Mouse (Mus musculus) bone marrow, adult 2 months (tissue): ENCODE results near the gene Nampt. TPM values are rescaled to one million over a fixed set of nuclear protein-coding genes. Genes with fewer than 3 reads are reported as not detected.
"Not testable (repeated sequence)": the region's sequence is repeated elsewhere in the genome, so short reads cannot be mapped to it uniquely, and the experiment has no call there.

ENCODE experiments used
- H3K27ac ChIP-seq: fragments of 200-500 bp; 2 replicates; pipeline ENCODE4 v1.5.1; 2012; ENCODE audit warnings: low read depth, mild to moderate bottlenecking, control low read depth, inconsistent platforms, low read length; ENCODE audit not compliant: control insufficient read depth, poor library complexity, insufficient read depth
- H3K4me1 ChIP-seq: fragments of 200-500 bp; 2 replicates; pipeline ENCODE4 v1.6.1; 2011; ENCODE audit warnings: low read length; ENCODE audit not compliant: control insufficient read depth, insufficient read depth
- H3K4me3 ChIP-seq: fragments of 200-500 bp; replicated peaks from 2 replicates; pipeline ENCODE3; 2011; ENCODE audit warnings: mild to moderate bottlenecking, low read depth, low read length, control low read depth; ENCODE audit not compliant: control insufficient read depth
- CTCF ChIP-seq: fragments of 200-500 bp; IDR thresholded peaks from 2 replicates; pipeline ENCODE4 v1.5.1; 2011; ENCODE audit warnings: low read length, control low read depth; ENCODE audit not compliant: control insufficient read depth, insufficient read depth
- POLR2A ChIP-seq: fragments of 200-500 bp; IDR thresholded peaks from 2 replicates; pipeline ENCODE4 v1.6.1; 2011; ENCODE audit warnings: low read depth, mild to moderate bottlenecking, control low read depth, low read length, borderline replicate concordance; ENCODE audit not compliant: control insufficient read depth
- WGBS: fragments of 180-500 bp; shearing (Covaris S2); methylation state at CpG from one replicate; pipeline ENCODE4 v1.1.7; 2018; 5-methylcytosine and 5-hydroxymethylcytosine counted together
- polyA plus RNA-seq: library from polyadenylated mRNA; stranded (reverse); fragments of >200 nt; gene quantifications from 2 replicates; pipeline ENCODE4 v1.2.4, GENCODE M21; 2011; ENCODE audit warnings: low replicate concordance; ENCODE audit not compliant: missing spikeins, insufficient read depth, insufficient read length

Gene Nampt
- polyA plus RNA-seq, 1 experiment = 22.4 TPM

DNA sequence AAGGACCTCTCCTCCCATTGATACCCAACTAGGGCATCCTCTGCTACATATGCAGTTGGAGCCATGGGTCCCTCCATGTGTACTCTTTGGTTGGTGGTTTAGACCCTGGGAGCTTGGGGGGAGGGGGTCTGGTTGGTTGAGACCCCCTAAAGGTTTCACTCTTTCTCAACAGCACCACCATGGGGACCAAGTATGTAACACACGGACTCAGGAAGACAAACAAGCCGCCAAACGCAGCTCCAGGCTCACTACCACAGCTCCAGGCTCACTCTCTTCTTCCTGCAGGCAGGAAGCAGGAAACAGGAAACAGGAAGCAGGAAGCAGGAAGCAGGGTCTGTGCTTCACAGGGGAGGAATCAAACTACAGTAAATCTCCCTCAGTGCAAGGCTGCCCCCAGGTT, 60.0 kb downstream of the Nampt start:
- TF ChIP-seq POLR2A (no peak), CTCF (no peak)
- H3K4me1 ChIP-seq = no peaks in the 10 kb centered on the region
- H3K27ac ChIP-seq = no peak overlapping the region
- no peak overlapping the region for H3K4me3 ChIP-seq
- WGBS = 81% methylated on average over 3 of the region's 3 CpGs

DNA sequence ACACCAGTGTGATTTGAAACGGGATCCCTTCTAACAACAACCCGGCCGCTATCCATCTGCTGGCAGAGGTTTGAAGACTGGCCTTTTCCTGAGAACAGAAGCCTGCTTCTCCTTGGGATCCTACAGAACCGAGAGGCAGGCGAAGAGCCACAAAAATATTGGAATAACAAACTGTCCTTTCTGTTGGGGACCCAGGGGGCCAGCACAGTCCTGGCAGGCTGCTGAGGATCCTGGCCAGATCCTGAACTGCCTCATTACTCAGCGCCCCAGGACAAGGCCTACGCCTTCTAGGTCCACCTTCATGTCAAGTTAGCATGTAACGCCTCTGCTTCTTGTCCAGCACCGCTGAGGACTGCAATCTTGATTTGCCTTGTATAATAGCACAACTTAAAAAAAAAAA, 65.0 kb downstream of the Nampt start:
- 82% methylated on average over 9 of the region's 9 CpGs for WGBS
- TF ChIP-seq POLR2A = no peak
- no peak for TF ChIP-seq CTCF
- H3K27ac ChIP-seq = no peak overlapping the region
- no peaks in the 10 kb centered on the region for H3K4me1 ChIP-seq
- H3K4me3 ChIP-seq = no peak overlapping the region

DNA sequence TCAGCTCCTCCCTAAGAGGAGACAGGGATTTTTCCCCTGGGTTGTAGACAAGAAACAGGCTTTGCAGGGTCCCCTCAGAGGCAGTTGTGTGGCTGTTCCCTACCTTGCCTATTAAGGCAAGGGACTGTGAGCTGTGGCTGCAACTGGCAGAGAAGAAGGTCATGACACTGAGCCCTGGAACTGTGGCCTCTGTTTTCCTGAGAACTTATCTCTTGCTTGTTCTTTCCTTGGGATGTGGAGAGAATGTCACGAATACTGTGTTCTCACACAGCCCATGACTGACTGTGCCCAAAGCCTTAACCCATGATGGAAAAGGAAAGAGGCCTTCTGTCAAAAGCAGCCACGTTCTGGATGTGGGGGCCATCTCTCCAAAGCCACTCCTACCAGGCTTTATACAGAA, 65.7 kb downstream of the Nampt start:
- no peak for TF ChIP-seq CTCF
- no peak overlapping the region for H3K27ac ChIP-seq
- H3K4me3 ChIP-seq = no peak overlapping the region
- 66% methylated on average over 2 of the region's 2 CpGs for WGBS
- no peaks in the 10 kb centered on the region for H3K4me1 ChIP-seq

DNA sequence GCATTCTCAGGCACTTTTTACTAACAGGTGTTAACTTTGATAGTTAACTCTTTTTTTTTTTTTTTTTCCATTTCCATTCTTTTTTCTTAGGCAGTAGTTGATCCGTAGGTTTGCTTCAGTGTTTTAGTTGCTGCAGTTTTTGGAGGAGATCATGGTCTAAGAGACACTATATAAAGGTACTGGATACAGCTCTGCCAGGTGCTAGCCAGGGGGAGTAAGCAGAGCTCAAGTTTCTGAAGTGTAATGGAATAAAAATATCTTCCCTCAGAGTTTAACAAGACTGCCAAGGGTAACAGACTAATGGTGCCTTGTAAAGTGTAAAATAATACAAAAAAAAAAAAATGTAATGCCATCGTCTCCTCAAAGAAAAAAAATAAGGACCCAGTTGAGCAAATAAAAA, 67.0 kb downstream of the Nampt start:
- Histone ChIP-seq H3K27ac (no peak overlapping the region), H3K4me3 (no peak overlapping the region), H3K4me1 (no peaks in the 10 kb centered on the region)
- WGBS = 74% methylated on average over 2 of the region's 2 CpGs
- TF ChIP-seq CTCF (no peak), POLR2A (no peak)

DNA sequence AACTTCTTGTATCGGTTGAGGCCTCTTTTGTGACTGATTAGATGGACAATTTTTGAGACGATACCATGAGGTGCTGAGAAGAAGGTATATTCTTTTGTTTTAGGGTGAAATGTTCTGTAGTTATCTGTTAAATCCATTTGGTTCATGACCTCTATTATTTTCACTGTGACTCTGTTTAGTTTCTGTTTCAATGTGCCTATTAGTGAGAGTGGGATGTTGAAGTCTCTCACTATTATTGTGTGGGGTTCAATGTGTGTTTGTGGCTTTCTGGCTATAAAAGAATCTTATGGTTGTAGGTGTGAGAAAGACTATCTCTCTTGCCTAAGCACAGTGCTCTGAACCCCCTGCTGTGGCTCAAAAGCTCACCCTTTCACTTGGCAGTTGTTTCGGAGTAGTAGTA, 68.9 kb downstream of the Nampt start:
- 86% methylated on average over 3 of the region's 3 CpGs for WGBS
- no peak overlapping the region for H3K27ac ChIP-seq
- H3K4me1 ChIP-seq = no peaks in the 10 kb centered on the region
- no peak overlapping the region for H3K4me3 ChIP-seq
- no peak for TF ChIP-seq CTCF
- no peak for TF ChIP-seq POLR2A

DNA sequence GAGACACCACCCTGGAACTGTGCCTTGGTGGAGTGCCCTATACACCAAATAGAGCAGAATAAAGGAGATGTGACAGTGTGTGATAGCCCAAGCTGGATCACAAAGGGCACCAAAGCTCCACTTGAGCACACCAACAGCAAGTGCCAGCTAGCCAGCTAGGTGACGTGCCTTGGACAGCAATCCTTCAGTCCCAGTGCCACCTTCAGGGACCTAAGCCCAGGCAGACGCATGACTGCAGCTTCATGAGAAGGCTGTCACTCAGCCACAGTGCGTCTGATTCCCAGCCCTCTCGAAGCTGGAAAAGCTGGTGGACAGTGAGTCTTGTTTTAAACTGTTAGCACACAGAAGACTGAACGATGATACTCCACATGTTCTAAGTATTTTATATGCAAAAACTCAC, 70.5 kb downstream of the Nampt start:
- TF ChIP-seq POLR2A (no peak), CTCF (no peak)
- 79% methylated on average over 5 of the region's 5 CpGs for WGBS

DNA sequence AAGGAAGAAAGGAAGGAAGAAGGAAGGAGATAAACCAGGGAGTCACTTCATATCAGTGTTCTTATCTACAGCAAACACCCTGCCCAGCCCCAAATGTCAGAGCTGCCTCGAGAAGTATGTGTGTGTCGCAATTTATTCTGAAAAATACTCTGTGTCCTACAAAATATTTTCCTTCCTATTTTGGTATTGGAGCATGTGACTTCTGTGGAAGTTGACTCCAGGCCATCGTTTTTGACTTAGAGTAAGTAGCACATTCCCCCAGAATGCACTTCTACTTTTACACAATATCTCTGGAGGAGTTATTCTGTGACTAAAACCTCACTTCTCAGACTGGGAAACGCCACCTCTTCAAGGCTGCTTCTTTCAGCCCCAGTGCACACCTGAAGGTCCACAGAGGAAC, 71.1 kb downstream of the Nampt start:
- Histone ChIP-seq H3K4me3 (no peak overlapping the region), H3K4me1 (no peaks in the 10 kb centered on the region; the same call in 1 of the 2 replicates), H3K27ac (no peak overlapping the region)
- 6% methylated on average over 4 of the region's 4 CpGs for WGBS
- TF ChIP-seq POLR2A (no peak), CTCF (no peak)

More for the DNA sequence above, 70.5 kb downstream of the Nampt start:
- Histone ChIP-seq H3K4me3 (no peak overlapping the region), H3K4me1 (no peaks in the 10 kb centered on the region; the same call in 1 of the 2 replicates), H3K27ac (no peak overlapping the region)

DNA sequence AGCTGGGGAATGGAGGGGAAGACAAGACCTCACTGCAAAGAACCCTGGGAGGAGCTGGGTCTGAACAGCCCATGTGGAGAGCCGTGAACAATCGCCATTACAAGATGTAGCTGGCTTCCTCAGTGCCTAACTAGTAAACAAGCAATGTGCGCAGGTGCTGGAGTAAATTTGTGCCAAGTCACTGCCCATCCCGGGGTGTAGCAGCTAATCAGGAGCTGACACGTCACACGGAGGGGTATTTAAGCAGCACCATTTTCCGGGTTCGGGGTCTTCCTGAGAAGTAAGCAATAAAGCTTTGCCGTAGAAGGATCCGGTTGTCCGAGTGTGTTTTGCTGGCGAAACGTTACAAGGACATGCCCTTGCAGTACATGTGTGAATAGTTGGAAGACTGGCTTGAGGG, 71.9 kb downstream of the Nampt start:
- H3K4me1 ChIP-seq, H3K27ac ChIP-seq, H3K4me3 ChIP-seq: not testable (repeated sequence)
- 85% methylated on average over 13 of the region's 13 CpGs for WGBS

DNA sequence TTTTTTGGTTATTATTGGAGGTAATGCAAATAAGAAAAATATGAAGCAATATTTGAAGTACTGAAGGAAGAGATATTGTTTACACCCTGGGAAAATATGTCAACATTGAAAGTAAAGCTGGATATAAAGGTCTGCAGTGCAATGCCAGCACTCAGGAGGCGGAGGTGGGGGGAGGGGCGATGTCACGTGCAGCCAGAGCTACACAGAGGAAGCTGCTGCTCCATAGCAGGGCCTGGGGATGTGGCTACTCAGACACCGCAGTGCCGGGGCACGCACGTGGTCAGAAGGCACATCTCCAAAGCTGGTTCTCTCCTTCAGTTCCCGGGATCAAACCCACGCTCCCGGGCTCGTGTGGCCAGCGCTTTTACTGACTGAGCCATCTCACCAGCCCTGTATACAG, 73.9 kb downstream of the Nampt start:
- Histone ChIP-seq H3K4me3 (no peak overlapping the region), H3K4me1 (no peaks in the 10 kb centered on the region; the same call in 1 of the 2 replicates), H3K27ac (no peak overlapping the region)
- WGBS = 18% methylated on average over 12 of the region's 12 CpGs
- TF ChIP-seq CTCF (no peak), POLR2A (no peak)

DNA sequence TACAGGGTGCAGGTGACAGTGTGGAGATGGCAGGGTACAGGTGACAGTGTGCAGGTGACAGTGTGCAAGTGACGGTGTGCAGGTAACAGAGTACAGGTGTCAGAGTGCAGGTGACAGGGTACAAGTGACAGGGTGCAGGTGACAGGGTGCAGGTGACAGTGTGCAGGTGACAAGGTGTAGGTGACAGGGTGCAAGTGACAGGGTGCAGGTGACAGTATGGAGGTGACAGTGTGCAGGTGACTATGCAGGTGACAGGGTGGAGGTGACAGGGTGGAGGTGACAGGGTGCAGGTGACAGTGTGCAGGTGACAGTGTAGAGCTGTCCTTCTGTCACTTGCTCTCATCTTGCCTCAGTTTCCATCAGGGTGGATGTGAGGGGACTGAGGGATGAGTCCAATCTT, 76.5 kb downstream of the Nampt start:
- H3K4me1 ChIP-seq = no peaks in the 10 kb centered on the region; the same call in 1 of the 2 replicates
- TF ChIP-seq POLR2A (no peak), CTCF (no peak)
- H3K4me3 ChIP-seq = no peak overlapping the region
- H3K27ac ChIP-seq = no peak overlapping the region
- 88% methylated on average over 1 of the region's 1 CpGs for WGBS
